Mouse (Mus musculus) midbrain, embryonic 11.5 days (tissue): ENCODE data around the gene Unc13c. TPM values are rescaled to one million over a fixed set of nuclear protein-coding genes. Genes with fewer than 3 reads are reported as not detected.
A peak's percentile ranks its signal among the peaks of the same experiment; 100 is the strongest.

ENCODE experiments used
- ATAC-seq: fragments of 200-750 bp; cut with Nextera tagmentation; 2 replicates; pipeline ENCODE4 v1.8.0; 2017; ENCODE audit warnings: moderate TSS enrichment, moderate library complexity; ENCODE audit not compliant: low FRiP score
- DNase-seq: peaks from one replicate; pipeline ENCODE4 v3.0.0; 2015; ENCODE audit warnings: low spot score; ENCODE audit errors: missing footprints
- H3K27ac ChIP-seq: fragments of 300-500 bp; sonication (generic); 2 replicates; pipeline ENCODE4 v1.5.1; 2014; ENCODE audit warnings: low read depth, low read length
- H3K27me3 ChIP-seq: fragments of 300-500 bp; sonication (generic); 2 replicates; pipeline ENCODE4 v1.6.1; 2014; ENCODE audit warnings: mild to moderate bottlenecking, low read length, moderate library complexity, mixed read lengths; ENCODE audit not compliant: control insufficient read depth, insufficient read depth
- H3K36me3 ChIP-seq: fragments of 300-500 bp; sonication (generic); 2 replicates; pipeline ENCODE4 v1.6.1; 2014; ENCODE audit warnings: mild to moderate bottlenecking, low read length, moderate library complexity, mixed read lengths; ENCODE audit not compliant: control insufficient read depth, insufficient read depth
- H3K4me1 ChIP-seq: fragments of 300-500 bp; sonication (generic); 2 replicates; pipeline ENCODE4 v1.6.1; 2014; ENCODE audit warnings: low read length; ENCODE audit not compliant: control insufficient read depth, insufficient read depth
- H3K4me2 ChIP-seq: fragments of 300-500 bp; sonication (generic); 2 replicates; pipeline ENCODE4 v1.6.1; 2014; ENCODE audit warnings: mild to moderate bottlenecking, moderate library complexity
- H3K4me3 ChIP-seq: fragments of 300-500 bp; sonication (generic); 2 replicates; pipeline ENCODE4 v1.5.1; 2014; ENCODE audit warnings: low read depth, low read length
- H3K9ac ChIP-seq: fragments of 300-500 bp; sonication (generic); 2 replicates; pipeline ENCODE4 v1.6.1; 2014; ENCODE audit warnings: low read length
- H3K9me3 ChIP-seq: fragments of 300-500 bp; sonication (generic); 2 replicates; pipeline ENCODE4 v1.6.1; 2016; ENCODE audit warnings: low read length; ENCODE audit not compliant: control insufficient read depth
- WGBS: fragments of 180-500 bp; shearing (Covaris S2); extraction: QIAGEN DNeasy Blood & Tissue Kit; methylation state at CpG from one replicate; pipeline ENCODE4 v1.1.7; 2014; 5-methylcytosine and 5-hydroxymethylcytosine counted together
- polyA plus RNA-seq: library from polyadenylated mRNA; unstranded; fragments of >200 nt; fragmentation: Nextera tagmentation; extraction: Ambion mirVana; gene quantifications from 2 replicates; pipeline ENCODE4 v1.2.1, GENCODE M21; 2014

The Unc13c gene
- polyA plus RNA-seq, 1 experiment from 2014 or later, result 0.26 TPM

- WGBS, result 41% methylated on average over 2 of the region's 2 CpGs
These were observed 271.7 kb downstream of the Unc13c start for GRCm38 (mm10) chr9:73697103-73697502.

DNA sequence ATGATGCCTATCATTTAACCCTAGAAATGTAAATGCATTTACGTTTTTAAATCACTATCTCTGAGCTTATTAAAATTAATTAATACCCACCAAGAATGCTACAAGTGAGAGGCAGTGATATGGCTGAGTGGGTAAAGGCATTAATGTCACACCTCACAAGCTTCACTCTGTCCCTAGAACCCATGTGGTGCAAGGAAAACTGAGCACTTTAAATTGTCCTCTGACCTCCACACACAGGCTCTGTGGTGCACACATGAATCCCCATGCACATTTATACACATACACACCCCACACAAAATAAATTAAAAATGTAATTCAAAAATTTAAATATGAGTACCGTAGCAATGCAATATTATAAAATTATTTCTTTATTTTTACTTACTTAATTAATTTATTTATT, 287.2 kb downstream of the Unc13c start:
- H3K27ac ChIP-seq, result no peak overlapping the region
- peaks cover 11% of the 10 kb centered on the region; the same call in 1 of the 2 replicates for H3K4me1 ChIP-seq
- no peak overlapping the region for H3K4me3 ChIP-seq
- no peak overlapping the region for H3K9ac ChIP-seq
- DNase-seq (no peak), ATAC-seq (peak; percentile 58; the same call in 1 of the 2 replicates)
- H3K27me3 ChIP-seq, result no peaks in the 10 kb centered on the region
- WGBS, result 81% methylated on average over 2 of the region's 2 CpGs
- H3K4me2 ChIP-seq, result no peak overlapping the region
- no peaks in the 10 kb centered on the region for H3K9me3 ChIP-seq
- no peaks in the 10 kb centered on the region for H3K36me3 ChIP-seq

More at GRCm38 (mm10) chr9:73697103-73697502, 271.7 kb downstream of the Unc13c start:
- Histone ChIP-seq H3K4me1 (no peaks in the 10 kb centered on the region), H3K27me3 (no peaks in the 10 kb centered on the region), H3K9ac (no peak overlapping the region), H3K4me3 (no peak overlapping the region), H3K9me3 (no peaks in the 10 kb centered on the region), H3K4me2 (no peak overlapping the region), H3K27ac (no peak overlapping the region), H3K36me3 (no peaks in the 10 kb centered on the region)
- no peak for DNase-seq
- ATAC-seq, result no peak

- Histone ChIP-seq H3K9ac (no peak overlapping the region), H3K36me3 (no peaks in the 10 kb centered on the region), H3K4me3 (no peak overlapping the region), H3K27me3 (no peaks in the 10 kb centered on the region), H3K9me3 (no peaks in the 10 kb centered on the region), H3K27ac (no peak overlapping the region), H3K4me1 (peaks cover 11% of the 10 kb centered on the region; the same call in 1 of the 2 replicates), H3K4me2 (no peak overlapping the region)
- DNase-seq, result no peak
- ATAC-seq, result peak; percentile 78
- WGBS, result 62% methylated on average over 13 of the region's 13 CpGs
These were observed 287.9 kb downstream of the Unc13c start for GRCm38 (mm10) chr9:73680545-73681495.

GRCm38 (mm10) chr9:73671656-73672212, 297.0 kb downstream of the Unc13c start:
- no peak overlapping the region for H3K4me2 ChIP-seq
- DNase-seq, result no peak
- WGBS, result 69% methylated on average over 6 of the region's 6 CpGs

GRCm38 (mm10) chr9:73670040-73670439, 298.7 kb downstream of the Unc13c start:
- no peak for ATAC-seq
- no peak overlapping the region for H3K4me3 ChIP-seq
- 84% methylated on average over 2 of the region's 2 CpGs for WGBS

More at GRCm38 (mm10) chr9:73671656-73672212, 297.0 kb downstream of the Unc13c start:
- ATAC-seq, result no peak
- Histone ChIP-seq H3K27me3 (no peaks in the 10 kb centered on the region), H3K27ac (no peak overlapping the region), H3K4me1 (no peaks in the 10 kb centered on the region), H3K36me3 (no peaks in the 10 kb centered on the region), H3K9ac (no peak overlapping the region), H3K9me3 (no peaks in the 10 kb centered on the region), H3K4me3 (no peak overlapping the region)

GRCm38 (mm10) chr9:73662839-73663238, 305.9 kb downstream of the Unc13c start:
- ATAC-seq, result no peak
- Histone ChIP-seq H3K4me3 (no peak overlapping the region), H3K9me3 (no peaks in the 10 kb centered on the region), H3K9ac (no peak overlapping the region), H3K27me3 (no peaks in the 10 kb centered on the region), H3K36me3 (no peaks in the 10 kb centered on the region), H3K4me2 (no peak overlapping the region), H3K4me1 (peaks cover 2% of the 10 kb centered on the region; the same call in 1 of the 2 replicates), H3K27ac (no peak overlapping the region)
- no peak for DNase-seq
- WGBS, result 89% methylated on average over 7 of the region's 7 CpGs

More at GRCm38 (mm10) chr9:73670040-73670439, 298.7 kb downstream of the Unc13c start:
- DNase-seq, result no peak
- Histone ChIP-seq H3K4me2 (no peak overlapping the region), H3K36me3 (no peaks in the 10 kb centered on the region), H3K4me1 (no peaks in the 10 kb centered on the region), H3K9ac (no peak overlapping the region), H3K9me3 (no peaks in the 10 kb centered on the region), H3K27ac (no peak overlapping the region), H3K27me3 (no peaks in the 10 kb centered on the region)

DNA sequence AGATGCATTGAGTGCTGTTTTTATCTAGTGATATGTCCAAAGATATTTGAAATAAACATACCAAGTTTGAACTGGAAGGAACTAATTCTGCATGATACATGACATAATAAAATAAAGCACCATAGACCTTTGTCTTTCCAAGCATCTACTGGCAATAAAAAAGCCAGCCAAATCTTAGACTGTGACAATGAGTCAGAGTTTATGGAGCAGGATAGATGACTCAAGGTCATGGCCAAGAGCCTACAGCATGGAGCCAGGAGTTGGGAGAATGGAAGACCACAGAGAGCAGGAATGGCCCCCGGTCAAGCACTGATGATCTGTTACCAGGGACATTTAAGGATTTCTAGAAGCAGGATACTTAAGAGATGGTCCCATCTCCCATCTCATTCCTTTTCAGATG, 319.7 kb downstream of the Unc13c start:
- H3K4me3 ChIP-seq, result no peak overlapping the region
- H3K4me1 ChIP-seq, result no peaks in the 10 kb centered on the region
- ATAC-seq (no peak), DNase-seq (no peak)
- no peak overlapping the region for H3K4me2 ChIP-seq
- H3K36me3 ChIP-seq, result no peaks in the 10 kb centered on the region
- no peak overlapping the region for H3K9ac ChIP-seq
- no peak overlapping the region for H3K27ac ChIP-seq
- H3K9me3 ChIP-seq, result no peaks in the 10 kb centered on the region; the same call in 1 of the 2 replicates
- WGBS, result 90% methylated on average over 1 of the region's 1 CpGs
- no peaks in the 10 kb centered on the region for H3K27me3 ChIP-seq

DNA sequence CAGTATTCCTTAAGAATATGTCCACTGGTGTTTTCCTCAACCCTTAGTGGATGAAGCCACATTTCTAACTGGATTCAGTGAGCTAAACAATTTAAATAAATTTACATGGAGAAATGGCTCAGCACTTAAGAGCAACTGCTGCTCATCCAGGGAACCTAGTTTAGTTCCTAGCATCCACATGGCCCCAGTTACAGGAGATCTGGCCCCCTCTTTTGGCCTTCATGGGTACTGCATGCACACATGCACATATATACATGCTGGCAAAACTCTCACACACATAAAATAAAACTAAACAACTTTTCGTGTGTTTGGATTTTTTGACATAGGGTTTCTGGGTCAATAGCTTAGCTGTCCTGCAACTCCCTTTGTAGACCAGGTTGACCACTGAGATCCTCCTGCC, 330.6 kb downstream of the Unc13c start:
- H3K36me3 ChIP-seq, result no peaks in the 10 kb centered on the region
- H3K9me3 ChIP-seq, result no peaks in the 10 kb centered on the region
- no peak overlapping the region for H3K4me3 ChIP-seq
- no peaks in the 10 kb centered on the region for H3K27me3 ChIP-seq
- H3K27ac ChIP-seq, result no peak overlapping the region
- 89% methylated on average over 1 of the region's 1 CpGs for WGBS
- H3K9ac ChIP-seq, result no peak overlapping the region
- H3K4me2 ChIP-seq, result no peak overlapping the region
- DNase-seq, result no peak
- ATAC-seq, result no peak
- H3K4me1 ChIP-seq, result no peaks in the 10 kb centered on the region

DNA sequence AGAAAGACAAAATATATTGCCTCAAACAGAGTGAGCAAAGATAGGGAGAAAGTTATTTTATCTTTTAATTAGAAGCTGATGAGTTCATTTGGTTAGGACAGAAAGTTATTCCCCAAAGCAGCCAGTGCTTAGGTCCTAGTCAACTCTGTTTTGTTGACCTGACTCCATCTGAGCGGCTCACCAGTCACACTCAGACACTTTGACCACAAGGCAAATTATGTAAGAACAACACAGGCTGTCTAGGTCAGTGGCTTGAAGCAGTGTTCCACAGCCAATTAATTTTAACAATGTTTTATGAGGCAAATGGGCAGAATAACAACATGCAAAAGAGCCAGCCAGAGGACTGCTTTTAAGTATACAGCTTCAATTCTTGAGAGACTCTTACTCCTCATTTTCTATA, 343.6 kb downstream of the Unc13c start:
- H3K4me3 ChIP-seq, result no peak overlapping the region
- WGBS, result 77% methylated on average over 1 of the region's 1 CpGs
- DNase-seq (no peak), ATAC-seq (no peak)
- H3K9ac ChIP-seq, result no peak overlapping the region
- H3K4me2 ChIP-seq, result no peak overlapping the region
- no peaks in the 10 kb centered on the region for H3K27me3 ChIP-seq
- H3K4me1 ChIP-seq, result no peaks in the 10 kb centered on the region
- no peaks in the 10 kb centered on the region for H3K36me3 ChIP-seq
- H3K27ac ChIP-seq, result no peak overlapping the region
- no peaks in the 10 kb centered on the region for H3K9me3 ChIP-seq
